Mouse (Mus musculus) retina, postnatal 7 days (tissue): ENCODE results near the gene Cyp2d40.
"Not testable (repeated sequence)": the region's sequence is repeated elsewhere in the genome, so short reads cannot be mapped to it uniquely, and the experiment has no call there.

Experiments used
- DNase-seq: peaks from one replicate; pipeline ENCODE4 v3.0.0-alpha.2; 2012; ENCODE audit warnings: low read depth, low spot score

Cyp2d40 gene

DNA sequence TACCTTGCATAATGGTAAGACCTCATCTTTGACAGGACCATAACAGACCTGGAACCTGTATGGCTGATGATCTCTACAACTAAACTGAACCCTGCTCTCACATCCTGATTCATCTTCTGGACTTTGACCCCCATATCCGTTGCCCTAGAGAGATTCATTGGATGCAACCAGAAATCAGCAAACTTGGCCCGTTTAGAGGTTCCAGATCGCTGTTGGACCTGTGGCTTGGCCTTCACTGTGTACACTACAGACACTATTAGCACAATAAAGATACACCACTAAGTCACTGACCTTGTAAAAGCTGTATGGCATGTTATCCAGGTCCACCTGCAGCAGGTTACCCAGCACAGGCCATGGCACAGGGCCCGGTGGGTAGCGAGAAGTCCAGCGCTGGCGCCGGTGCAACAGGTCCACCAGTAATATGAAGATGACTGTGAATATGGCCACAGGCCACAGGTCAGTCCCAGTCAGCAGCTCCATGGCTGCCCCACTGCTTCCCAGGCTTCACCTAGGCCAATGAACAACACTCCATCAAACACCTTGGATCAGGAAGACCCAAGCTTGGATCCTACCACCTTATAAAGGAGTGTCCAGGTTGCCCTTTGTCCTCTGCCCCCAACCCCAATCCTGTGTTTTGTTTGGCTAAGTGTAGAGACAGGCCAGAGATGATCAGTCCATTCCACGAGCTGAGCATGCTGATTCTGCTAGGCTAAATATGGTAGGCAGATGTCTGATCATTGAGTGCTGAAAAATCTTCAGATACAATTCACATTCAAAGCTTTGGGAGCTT is at the start of gene Cyp2d40:
Cyp2d40 (minus strand) TSS at position 553 of the 790 bp plus-strand sequence.
- no peak for DNase-seq

DNA sequence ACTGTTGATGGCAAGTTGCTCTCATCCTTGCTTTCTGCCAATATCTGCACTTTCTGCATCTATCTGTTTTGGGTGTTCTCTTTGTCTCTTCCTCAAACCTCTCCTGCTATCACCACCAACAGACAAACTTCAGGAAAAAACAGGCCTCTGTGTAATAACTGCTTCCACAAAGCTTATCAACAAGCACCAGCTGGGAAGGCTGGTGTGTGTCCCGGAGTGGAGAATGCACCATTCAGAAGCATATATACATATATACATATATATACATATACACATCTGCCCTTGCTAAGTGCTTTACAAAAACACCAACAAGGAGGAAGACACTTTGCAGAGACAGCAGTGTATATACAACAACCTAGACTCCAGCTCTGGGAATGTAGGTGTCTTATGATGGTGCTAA is 46.6 kb upstream of the Cyp2d40 start:
- DNase-seq, result no peak

DNA sequence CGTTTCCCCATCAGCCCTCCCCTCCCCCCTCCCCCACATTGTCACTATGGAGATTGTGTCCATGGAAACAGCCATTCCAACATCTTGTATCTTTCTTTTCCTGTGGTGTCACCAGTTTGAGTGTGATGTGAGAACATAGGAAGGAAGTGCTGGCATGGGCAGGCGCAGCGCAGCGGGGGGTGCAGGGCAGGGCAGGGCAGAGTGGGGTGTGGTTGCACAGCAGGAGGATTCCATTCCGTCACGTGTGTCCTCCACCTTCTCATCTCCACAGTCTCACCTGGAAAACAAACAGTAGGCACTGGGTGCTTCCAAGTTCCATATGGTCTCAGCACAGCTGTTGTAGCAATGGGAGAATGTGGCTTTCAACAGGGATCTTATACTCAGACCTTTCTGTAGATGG is 45.5 kb upstream of the Cyp2d40 start:
- no peak for DNase-seq

DNA sequence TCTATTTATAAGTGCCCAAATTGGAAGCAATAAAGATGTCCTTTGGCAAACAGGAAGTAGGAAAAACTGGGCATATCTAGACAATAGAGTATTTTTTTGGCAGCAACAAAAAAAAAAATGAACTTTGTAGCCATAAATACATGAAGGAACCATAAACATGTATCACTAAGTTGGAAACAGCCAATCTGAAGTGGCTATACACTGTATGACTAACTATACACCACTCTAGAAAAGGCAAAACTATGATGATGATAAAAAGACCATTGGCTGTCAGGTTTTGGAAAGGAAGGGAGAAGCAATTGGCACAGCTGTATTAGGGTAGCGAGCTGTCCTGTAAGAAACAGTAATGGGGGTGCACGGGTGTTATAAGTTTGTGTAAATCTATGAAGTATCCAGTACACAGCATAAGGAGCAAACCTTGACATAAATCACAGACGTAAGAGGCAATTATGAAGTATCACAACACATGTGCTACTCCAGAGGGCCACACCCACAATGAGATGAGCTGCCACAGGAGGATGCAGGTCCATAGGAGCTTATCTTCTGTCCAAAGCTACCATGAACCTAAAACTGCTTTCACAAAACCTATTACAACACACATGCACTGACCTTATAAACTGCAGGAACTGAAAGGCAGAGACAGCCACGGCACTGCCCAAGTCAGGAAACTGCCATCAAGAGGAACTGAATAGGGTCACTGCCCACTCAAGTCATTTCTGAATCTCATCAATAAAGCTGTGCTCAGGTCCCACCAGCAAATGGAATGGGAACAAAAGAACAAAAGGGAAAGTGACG is 43.2 kb upstream of the Cyp2d40 start:
- no peak for DNase-seq

DNA sequence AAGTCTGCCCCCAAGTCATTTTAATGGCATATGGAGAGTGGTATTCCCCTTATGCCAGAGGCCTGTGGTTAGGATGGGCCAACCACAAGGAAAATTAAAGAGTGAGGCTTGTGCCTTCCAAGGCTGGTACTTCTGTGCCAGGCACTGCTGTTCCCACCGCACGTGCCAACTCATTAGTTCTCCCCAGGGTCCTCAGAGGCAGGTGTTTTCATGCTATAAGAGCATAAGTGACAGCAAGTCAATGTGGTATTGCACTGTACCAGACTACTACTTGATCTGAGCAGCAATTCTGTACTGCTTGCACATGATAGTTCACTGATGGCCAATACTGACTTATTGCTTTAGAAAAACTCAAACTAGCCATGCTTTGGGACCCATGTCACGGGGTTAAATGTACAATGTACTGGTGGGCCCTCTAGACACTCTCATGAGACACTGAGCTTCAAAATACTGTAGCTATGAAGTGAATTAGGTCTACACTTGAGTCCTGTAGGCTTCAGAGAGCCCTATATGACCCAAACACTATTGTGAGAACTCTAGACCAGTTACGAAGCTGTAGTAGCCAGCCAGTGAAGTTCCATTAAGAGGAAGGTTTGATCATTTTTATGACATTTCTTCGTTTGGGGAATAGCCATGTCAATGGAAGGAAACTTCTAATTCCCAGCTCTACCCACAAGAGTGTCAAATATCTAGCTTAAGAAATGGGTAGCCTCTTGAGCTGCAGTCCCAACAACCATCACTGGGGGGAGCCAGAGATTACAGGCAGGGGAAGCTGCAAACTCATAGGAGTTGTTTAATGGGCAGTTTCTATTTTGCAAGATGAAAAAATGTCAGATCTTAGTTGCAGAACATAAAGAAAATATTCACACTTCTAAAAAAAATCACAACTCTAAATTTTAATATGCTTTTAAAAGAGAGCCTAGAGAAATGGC is 41.0 kb upstream of the Cyp2d40 start:
- DNase-seq, result peak; percentile 56

DNA sequence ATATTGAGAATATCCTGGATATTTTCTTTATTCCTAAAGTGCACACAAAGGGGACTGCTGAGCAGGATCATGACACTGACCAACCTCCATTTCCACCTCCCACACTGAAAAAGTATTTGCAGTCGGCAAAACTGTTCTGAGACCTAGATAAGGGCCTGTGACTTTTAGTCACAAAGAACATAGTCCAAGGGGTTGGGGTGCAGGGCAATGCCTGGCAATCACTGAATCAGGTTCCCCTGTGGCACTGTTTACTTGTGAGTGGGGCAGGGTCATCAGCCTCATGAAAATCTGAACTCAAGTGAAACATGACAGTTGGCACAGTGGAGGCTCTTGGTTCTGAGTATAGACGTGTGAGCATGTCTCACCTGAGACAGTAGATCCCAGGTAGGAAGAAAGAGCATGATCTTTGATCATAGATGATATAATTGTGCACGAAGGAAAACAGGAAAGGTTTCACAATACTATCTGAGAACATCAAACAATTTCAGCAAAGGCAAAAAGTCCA is 32.0 kb upstream of the Cyp2d40 start:
- no peak for DNase-seq

DNA sequence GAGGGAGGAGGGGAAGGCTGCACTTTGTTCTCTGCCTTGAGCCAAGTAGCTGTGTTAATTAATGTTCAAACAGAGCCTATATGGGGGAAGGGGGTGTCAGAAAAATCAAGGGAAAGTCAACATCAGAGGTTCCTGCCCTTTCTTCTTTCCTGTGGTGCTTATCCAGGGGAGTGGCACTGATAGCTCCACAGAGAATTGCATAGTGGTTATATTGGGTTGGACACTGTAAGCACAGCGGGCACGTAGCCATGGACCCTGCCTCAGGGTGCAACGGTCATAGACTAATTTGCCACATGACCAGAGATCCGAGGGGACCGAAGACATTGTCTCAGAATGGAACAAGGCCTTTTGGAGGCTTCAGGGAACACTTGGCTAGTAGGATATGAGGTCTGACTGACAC is 30.3 kb upstream of the Cyp2d40 start, which contains the start of gene Cyp2d26:
Cyp2d26 (minus strand) TSS at position 18 of the 400 bp plus-strand sequence.
- DNase-seq, result no peak

DNA sequence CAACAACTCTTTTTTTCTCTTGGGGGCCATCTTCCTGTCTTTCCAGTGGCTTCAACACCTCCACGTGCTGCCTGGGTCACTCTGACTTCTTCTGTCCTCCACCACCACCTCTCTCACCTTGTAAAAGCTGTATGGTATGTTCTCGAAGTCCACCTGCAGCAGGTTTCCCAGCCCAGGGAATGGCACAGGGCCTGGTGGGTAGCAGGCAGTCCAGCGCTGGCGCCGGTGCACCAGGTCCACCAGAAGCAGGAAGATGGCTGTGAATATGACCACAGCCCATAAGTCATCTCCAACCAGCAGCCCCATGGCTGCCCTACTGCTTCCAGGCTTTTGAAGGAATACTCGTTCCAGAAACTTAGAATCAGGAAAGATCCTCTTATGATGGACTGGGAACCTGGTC is 29.9 kb upstream of the Cyp2d40 start:
- DNase-seq, result no peak

DNA sequence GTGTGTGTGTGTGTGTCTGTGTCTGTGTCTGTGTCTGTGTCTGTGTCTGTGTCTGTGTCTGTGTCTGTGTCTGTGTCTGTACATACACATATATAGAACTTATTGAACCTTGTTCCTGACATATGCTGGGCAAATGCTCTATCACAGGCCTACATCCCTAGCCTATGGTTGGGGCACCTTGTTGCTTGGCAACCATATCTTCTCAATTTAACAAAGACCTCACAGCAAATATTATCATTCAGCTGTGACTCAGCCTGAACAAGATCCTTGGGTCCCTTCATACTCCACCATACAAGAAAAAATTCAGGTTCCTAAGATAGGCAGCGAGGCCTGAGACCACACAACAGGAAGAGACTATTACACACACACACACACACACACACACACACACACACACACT is 29.5 kb upstream of the Cyp2d40 start:
- DNase-seq, result no peak

DNA sequence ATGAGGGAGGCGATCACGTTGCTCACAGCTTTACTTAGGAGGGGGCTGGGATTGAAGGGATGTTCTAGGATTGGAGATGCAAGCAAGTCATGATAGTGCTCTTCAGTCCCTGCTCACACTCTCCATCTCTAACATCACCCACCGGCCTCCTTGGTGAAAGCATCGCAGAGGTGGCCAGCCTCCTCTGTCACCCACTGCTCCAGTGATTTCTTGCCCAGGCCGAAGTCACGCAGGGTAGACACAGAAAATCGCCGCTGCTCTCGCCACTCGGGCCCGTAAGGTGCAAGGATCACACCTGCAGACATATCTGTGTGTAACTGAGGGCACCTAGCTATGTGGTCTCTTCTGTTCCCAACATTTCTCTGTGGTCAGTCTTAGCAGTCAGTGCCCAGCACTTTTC is 28.6 kb upstream of the Cyp2d40 start:
- DNase-seq, result no peak

DNA sequence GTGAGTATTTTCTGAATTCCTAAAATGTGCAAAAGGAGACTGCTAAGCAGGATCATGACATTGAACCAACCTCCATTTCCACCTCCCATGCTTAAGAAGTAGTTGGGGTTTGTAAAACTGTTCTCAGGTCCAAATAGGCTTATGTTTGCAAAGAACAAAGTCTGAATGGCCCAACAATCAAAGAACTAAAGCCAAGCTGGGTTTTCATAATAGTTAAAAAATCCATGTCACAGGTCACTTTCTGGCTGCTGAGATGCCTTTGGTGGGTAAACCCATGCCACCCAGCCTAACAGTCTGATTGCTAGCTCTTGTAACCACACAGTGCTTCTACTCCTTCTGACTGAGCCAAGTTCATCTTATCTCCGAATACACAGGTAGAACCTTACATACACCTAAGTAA is 20.6 kb upstream of the Cyp2d40 start:
- DNase-seq, result no peak

DNA sequence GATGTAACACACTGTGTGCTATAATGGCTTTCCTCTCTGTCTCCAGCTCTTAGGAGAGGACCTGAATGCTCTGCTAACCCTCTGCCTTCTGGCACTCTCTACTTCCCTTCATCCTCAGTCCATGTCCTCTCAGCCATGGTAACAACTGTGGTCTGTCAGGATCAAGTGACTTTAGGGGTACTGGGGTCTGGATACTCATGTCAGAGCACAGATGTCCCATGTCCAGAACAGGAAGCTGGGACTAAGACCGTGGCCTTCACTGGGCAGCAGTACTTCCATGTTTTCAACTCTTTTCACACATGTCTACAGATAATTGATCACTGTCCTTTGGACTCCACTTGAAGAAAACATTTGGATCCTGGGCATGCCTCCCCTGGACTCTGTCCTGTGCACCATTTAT is 19.8 kb upstream of the Cyp2d40 start:
- DNase-seq, result no peak

DNA sequence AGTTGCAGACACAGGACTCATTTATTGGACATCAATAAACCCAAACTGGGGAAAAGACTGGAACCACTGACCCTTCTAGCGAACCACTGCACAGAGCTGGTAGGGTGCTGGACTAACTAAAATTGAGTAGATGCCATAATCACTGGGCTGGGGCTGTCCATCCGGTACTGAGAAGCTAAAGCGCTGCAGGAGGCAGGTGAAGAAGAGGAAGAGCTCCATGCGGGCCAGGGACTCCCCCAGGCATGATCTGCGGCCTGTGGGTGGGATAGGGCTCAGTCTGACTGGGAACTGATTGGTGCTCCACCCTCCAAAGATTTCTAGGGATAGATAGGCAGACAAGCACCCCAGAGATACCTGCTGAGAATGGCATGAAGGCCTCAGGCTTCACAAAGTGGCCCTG is 13.9 kb upstream of the Cyp2d40 start:
- not testable (repeated sequence) for DNase-seq

DNA sequence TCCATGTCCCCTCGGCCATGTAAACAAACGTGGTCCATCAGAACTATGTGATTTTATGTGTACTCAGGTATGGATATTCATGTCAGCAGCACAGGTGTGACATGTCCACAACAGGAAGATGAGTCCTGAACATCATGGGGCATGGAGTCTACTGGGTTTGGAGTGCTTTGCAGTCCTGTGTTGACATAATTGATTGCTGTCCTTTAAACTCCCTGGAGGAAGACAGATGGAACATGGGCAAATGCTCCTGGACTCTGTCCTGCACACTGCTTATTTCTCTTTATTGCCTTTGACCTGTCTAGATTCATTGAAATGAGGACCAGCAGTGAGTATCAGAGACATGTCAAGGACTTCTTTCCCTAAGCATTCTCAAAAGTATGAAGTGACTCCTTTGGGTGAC is 2.0 kb upstream of the Cyp2d40 start:
- DNase-seq, result no peak

DNA sequence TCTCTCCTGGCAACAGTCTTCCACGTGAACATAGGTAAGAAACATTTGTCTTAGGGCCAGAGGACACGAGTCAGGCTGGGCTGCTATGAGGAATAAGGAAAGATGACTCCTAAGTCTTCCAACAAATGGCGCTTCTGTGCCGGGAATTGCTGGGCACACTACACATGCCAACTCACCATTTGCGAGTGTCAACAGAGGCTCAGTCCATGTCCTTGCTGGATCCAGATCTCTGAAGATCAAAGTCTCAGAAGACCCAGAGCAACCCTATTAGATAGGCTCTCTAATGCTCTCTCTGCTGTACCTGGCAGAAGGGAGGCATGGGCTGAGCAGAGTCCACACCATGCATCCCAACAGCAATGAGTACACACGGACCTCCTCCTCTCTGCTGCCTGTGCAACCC is 898 bp upstream of the Cyp2d40 start:
- DNase-seq, result no peak

DNA sequence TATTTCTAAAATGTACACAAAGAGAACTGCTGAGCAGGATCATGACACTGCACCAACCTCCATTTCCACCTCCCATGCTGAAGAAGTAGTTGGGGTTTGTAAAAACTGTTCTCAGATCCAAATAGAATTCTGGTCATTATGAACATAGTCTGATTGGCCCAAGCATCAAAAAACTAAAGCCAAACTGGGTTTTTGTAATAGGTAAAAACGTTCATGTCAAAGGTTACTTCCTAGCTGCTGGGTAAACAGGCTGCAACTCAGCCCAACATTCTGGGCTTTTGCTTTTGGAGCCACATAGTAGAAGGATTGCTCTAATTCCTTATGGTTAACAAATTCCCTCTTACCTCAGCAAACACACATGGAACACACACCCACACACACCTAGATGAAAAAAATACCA is 15.8 kb downstream of the Cyp2d40 start:
- no peak for DNase-seq

DNA sequence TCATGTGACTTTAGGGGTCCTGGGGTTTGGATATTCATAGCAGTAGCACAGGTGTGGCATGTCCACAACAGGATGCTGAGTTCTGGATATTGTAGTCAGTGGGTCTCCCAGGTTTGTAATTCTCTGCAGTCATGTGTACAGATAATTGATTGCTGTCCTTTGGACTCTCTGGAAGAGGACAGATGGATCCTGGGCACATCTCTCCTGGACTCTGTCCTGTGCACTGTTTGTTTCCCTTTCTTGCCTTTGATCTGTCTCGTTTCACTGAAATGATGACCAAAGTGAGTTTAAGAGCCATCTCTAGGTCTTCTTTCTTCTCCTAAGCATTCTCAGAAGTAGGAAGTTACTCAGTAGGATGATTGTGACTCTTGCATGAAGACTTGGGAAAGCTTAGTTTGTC is 16.5 kb downstream of the Cyp2d40 start:
- no peak for DNase-seq

DNA sequence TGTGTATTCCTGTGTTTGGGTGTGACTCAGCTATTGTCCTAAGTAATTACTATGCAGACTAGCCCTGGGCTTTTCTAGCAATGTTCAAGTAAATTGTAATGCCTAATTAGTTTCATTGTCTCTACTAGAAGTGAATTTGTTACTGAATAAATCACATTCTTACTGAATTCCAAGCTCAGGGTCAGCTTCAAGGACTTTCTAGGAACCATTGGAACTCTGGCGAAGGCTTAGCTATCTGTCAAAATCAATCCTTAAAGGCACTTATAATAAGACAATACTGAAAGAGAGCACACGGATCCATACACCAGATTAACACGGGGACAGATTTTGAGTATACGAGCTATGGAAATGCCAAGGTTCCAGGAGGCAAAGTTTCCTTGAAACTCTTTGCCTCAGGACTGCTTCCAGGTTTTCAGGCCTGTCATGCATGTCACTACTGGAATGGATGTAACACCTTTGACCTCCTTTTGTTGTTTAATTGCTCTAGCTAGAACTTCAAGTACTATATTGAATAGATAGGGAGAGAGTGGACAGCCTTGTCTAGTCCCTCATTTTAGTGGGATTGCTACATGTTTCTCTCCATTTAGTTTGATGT is 30.6 kb downstream of the Cyp2d40 start:
- DNase-seq, result not testable (repeated sequence)
